Mouse (Mus musculus): ENCODE results near the gene Aipl1. TPM values are rescaled to one million over a fixed set of nuclear protein-coding genes. Genes with fewer than 3 reads are reported as not detected.

Aipl1 gene
- total and polyA plus RNA-seq, 3 experiments, result 0.39 to 0.58 TPM; not detected in 1

- no peak for TF ChIP-seq GATA1 (IDR thresholded peaks at IDR 0.05; ENCODE audit: low read depth, low read length)
- no peak for TF ChIP-seq ZKSCAN1 (IDR thresholded peaks at IDR 0.05; ENCODE audit: low read depth, low read length)
- TF ChIP-seq USF1 (IDR thresholded peaks at IDR 0.05; ENCODE audit: low read depth, low read length), result no peak
- TF ChIP-seq ZNF384 (IDR thresholded peaks at IDR 0.05; ENCODE audit: low read depth, low read length), result no peak
- TF ChIP-seq TBP (IDR thresholded peaks at IDR 0.05; ENCODE audit: low read depth, low read length), result no peak
- TF ChIP-seq BHLHE40 (IDR thresholded peaks at IDR 0.05; ENCODE audit: borderline replicate concordance, low read depth, low read length), result no peak
- no peak for TF ChIP-seq ETS1 (IDR thresholded peaks at IDR 0.05; ENCODE audit: low read depth, low read length)
- no peak for TF ChIP-seq ZMIZ1 (IDR thresholded peaks at IDR 0.05; ENCODE audit: low read depth, low read length)
- TF ChIP-seq MAX (IDR thresholded peaks at IDR 0.05; ENCODE audit: low read length), result no peak
- no peak for TF ChIP-seq MAZ (IDR thresholded peaks at IDR 0.05; ENCODE audit: low read depth, low read length)
- no peak for TF ChIP-seq TAL1 (IDR thresholded peaks at IDR 0.05; ENCODE audit: low read length)
- TF ChIP-seq USF2 (IDR thresholded peaks at IDR 0.05; ENCODE audit: borderline replicate concordance in 1 of 2, insufficient read depth in 1 of 2, low read depth in 1 of 2, low read length in 2 of 2), result no peak
- TF ChIP-seq E2F4 (IDR thresholded peaks at IDR 0.05; ENCODE audit: borderline replicate concordance, low read depth, low read length), result no peak
- peaks cover 3% of the 10 kb centered on the region in 2 experiments; a peak in 2 of 4 replicates for H3K4me1 ChIP-seq (ENCODE audit: control insufficient read depth in 1 of 2, insufficient read depth in 2 of 2, low read length in 2 of 2)
These were observed 14.9 kb upstream of the Aipl1 start for GRCm38 (mm10) chr11:72052221-72052620.

GRCm38 (mm10) chr11:72050895-72051858, 13.9 kb upstream of the Aipl1 start:
- Histone ChIP-seq H3K4me3 (ENCODE audit: control insufficient read depth in 1 of 2, insufficient read depth in 1 of 2, low read depth in 2 of 2, low read length in 2 of 2) (no peak overlapping the region), H3K27me3 (ENCODE audit: control insufficient read depth in 1 of 2, insufficient read depth in 2 of 2, low read length in 2 of 2) (no peaks in the 10 kb centered on the region)

More at GRCm38 (mm10) chr11:72052221-72052620, 14.9 kb upstream of the Aipl1 start:
- H3K9me3 ChIP-seq (replicated peaks; ENCODE audit: insufficient read depth, low read length), result no peaks in the 10 kb centered on the region
- H3K9ac ChIP-seq (ENCODE audit: control insufficient read depth, low read depth, low read length, poor library complexity, severe bottlenecking), result no peak overlapping the region
- no peaks in the 10 kb centered on the region for H3K27me3 ChIP-seq (ENCODE audit: control insufficient read depth in 1 of 2, insufficient read depth in 2 of 2, low read length in 2 of 2)
- no peaks in the 10 kb centered on the region for H3K36me3 ChIP-seq (ENCODE audit: control insufficient read depth in 1 of 2, insufficient read depth in 2 of 2, low read length in 2 of 2)
- H3K27ac ChIP-seq (ENCODE audit: control insufficient read depth, low read depth, low read length), result no peak overlapping the region
- no peaks in the 10 kb centered on the region for H3K79me2 ChIP-seq (ENCODE audit: control insufficient read depth, insufficient read depth, low read length, poor library complexity)
- DNase-seq (ENCODE audit: low read depth, low spot score), result no peak
- H3K4me3 ChIP-seq (ENCODE audit: control insufficient read depth in 1 of 2, insufficient read depth in 1 of 2, low read depth in 2 of 2, low read length in 2 of 2), result no peak overlapping the region

More at GRCm38 (mm10) chr11:72050895-72051858, 13.9 kb upstream of the Aipl1 start:
- no peak for TF ChIP-seq BHLHE40 (IDR thresholded peaks at IDR 0.05; ENCODE audit: borderline replicate concordance, low read depth, low read length)
- no peak for TF ChIP-seq HCFC1 (IDR thresholded peaks at IDR 0.05; ENCODE audit: low read depth, low read length)
- TF ChIP-seq RAD21 (IDR thresholded peaks at IDR 0.05; ENCODE audit: low read depth, low read length), result no peak
- TF ChIP-seq MAZ (IDR thresholded peaks at IDR 0.05; ENCODE audit: low read depth, low read length), result no peak
- TF ChIP-seq ZMIZ1 (IDR thresholded peaks at IDR 0.05; ENCODE audit: low read depth, low read length), result no peak
- TF ChIP-seq UBTF (IDR thresholded peaks at IDR 0.05; ENCODE audit: borderline replicate concordance, insufficient read depth, low read depth, low read length), result no peak
- no peak for TF ChIP-seq CHD2 (IDR thresholded peaks at IDR 0.05; ENCODE audit: low read length)
- no peak for TF ChIP-seq MAFK (IDR thresholded peaks at IDR 0.05; ENCODE audit: borderline replicate concordance, low read depth, low read length)
- no peaks in the 10 kb centered on the region for H3K79me2 ChIP-seq (ENCODE audit: control insufficient read depth, insufficient read depth, low read length, poor library complexity)
- peaks cover 3% of the 10 kb centered on the region in 2 experiments; a peak in 2 of 4 replicates for H3K4me1 ChIP-seq (ENCODE audit: control insufficient read depth in 1 of 2, insufficient read depth in 2 of 2, low read length in 2 of 2)
- H3K9ac ChIP-seq (ENCODE audit: control insufficient read depth, low read depth, low read length, poor library complexity, severe bottlenecking), result no peak overlapping the region
- no peaks in the 10 kb centered on the region for H3K36me3 ChIP-seq (ENCODE audit: control insufficient read depth in 1 of 2, insufficient read depth in 2 of 2, low read length in 2 of 2)
- H3K27ac ChIP-seq (ENCODE audit: control insufficient read depth, low read depth, low read length), result no peak overlapping the region
- no peaks in the 10 kb centered on the region for H3K9me3 ChIP-seq (replicated peaks; ENCODE audit: insufficient read depth, low read length)
- DNase-seq (ENCODE audit: low read depth, low spot score), result no peak
